Mouse (Mus musculus): ENCODE results near the gene Ms4a6b. TPM values are rescaled to one million over a fixed set of nuclear protein-coding genes. Genes with fewer than 3 reads are reported as not detected.

Gene Ms4a6b
- 1,152 TPM for polyA plus RNA-seq (2017; shearing (Covaris generic))

GRCm38 (mm10) chr19:11516246-11516645 is at the start of gene Ms4a6b:
Ms4a6b (plus strand) TSS chr19:11516512.

GRCm38 (mm10) chr19:11469215-11469614 is 47.1 kb upstream of the Ms4a6b start, which contains the start of gene Ms4a6c:
Ms4a6c (plus strand) TSS chr19:11469366.

GRCm38 (mm10) chr19:11485746-11486145 is 30.6 kb upstream of the Ms4a6b start, which contains the start of gene Gm8369:
Gm8369 (plus strand) TSS chr19:11485938.

GRCm38 (mm10) chr19:11536593-11536992 is 20.3 kb downstream of the Ms4a6b start, which contains the start of gene Ms4a4d:
Ms4a4d (plus strand) TSS chr19:11536801.

Other genes with a start within 250 kb of the Ms4a6b start
- gene Ms4a5, start 232.6 kb upstream of the Ms4a6b start, polyA plus RNA-seq (2017; shearing (Covaris generic)) = not detected
- not detected for gene Ms4a14, start 202.1 kb upstream of the Ms4a6b start, polyA plus RNA-seq (2017; shearing (Covaris generic))
- gene Ms4a7, start 180.4 kb upstream of the Ms4a6b start, polyA plus RNA-seq (2017; shearing (Covaris generic)) = 0.83 TPM
- 1.5 TPM for gene Ms4a4a, start 141.0 kb upstream of the Ms4a6b start, polyA plus RNA-seq (2017; shearing (Covaris generic))
- gene Ms4a4c, start 111.7 kb upstream of the Ms4a6b start, polyA plus RNA-seq (2017; shearing (Covaris generic)) = 118 TPM
- gene Ms4a4b, start 73.0 kb upstream of the Ms4a6b start, polyA plus RNA-seq (2017; shearing (Covaris generic)) = 3,895 TPM
- gene Ms4a6c, start 47.1 kb upstream of the Ms4a6b start, polyA plus RNA-seq (2017; shearing (Covaris generic)) = 19.0 TPM
- gene Gm8369, start 30.6 kb upstream of the Ms4a6b start, polyA plus RNA-seq (2017; shearing (Covaris generic)) = 287 TPM
- gene Ms4a4d, start 20.3 kb downstream of the Ms4a6b start, polyA plus RNA-seq (2017; shearing (Covaris generic)) = 5.7 TPM
- gene Ms4a6d, start 88.3 kb downstream of the Ms4a6b start, polyA plus RNA-seq (2017; shearing (Covaris generic)) = 15.4 TPM
- gene Ms4a2, start 107.2 kb downstream of the Ms4a6b start, polyA plus RNA-seq (2017; shearing (Covaris generic)) = 0.18 TPM
- gene Ms4a3, start 124.3 kb downstream of the Ms4a6b start, polyA plus RNA-seq (2017; shearing (Covaris generic)) = not detected
- gene Oosp2, start 144.0 kb downstream of the Ms4a6b start, polyA plus RNA-seq (2017; shearing (Covaris generic)) = not detected
- gene Oosp1, start 174.6 kb downstream of the Ms4a6b start, polyA plus RNA-seq (2017; shearing (Covaris generic)) = not detected
- not detected for gene Oosp3, start 180.5 kb downstream of the Ms4a6b start, polyA plus RNA-seq (2017; shearing (Covaris generic))
- not detected for gene Gif, start 231.0 kb downstream of the Ms4a6b start, polyA plus RNA-seq (2017; shearing (Covaris generic))

All from activated CD4-positive, CD25-positive, alpha-beta regulatory T cell, adult 9 weeks (primary cell).